Mouse (Mus musculus) layer of hippocampus, adult 9-10 months (tissue): ENCODE results near the gene Ppp1r13b.

Experiments used
- DNase-seq: peaks from one replicate; pipeline ENCODE4 v3.0.0; 2022; ENCODE audit warnings: low spot score

The Ppp1r13b gene

GRCm38 (mm10) chr12:111878213-111878612 is 29.7 kb downstream of the Ppp1r13b start:
- DNase-seq = peak; percentile 54

- no peak for DNase-seq
These were observed 32.4 kb downstream of the Ppp1r13b start for GRCm38 (mm10) chr12:111875499-111875898.

- no peak for DNase-seq
These were observed 33.2 kb downstream of the Ppp1r13b start for GRCm38 (mm10) chr12:111874601-111875140.

GRCm38 (mm10) chr12:111872079-111872478 is 35.8 kb downstream of the Ppp1r13b start:
- no peak for DNase-seq

- no peak for DNase-seq
These were observed 37.1 kb downstream of the Ppp1r13b start for GRCm38 (mm10) chr12:111870811-111871210.

GRCm38 (mm10) chr12:111869806-111870205 is 38.1 kb downstream of the Ppp1r13b start:
- no peak for DNase-seq

- DNase-seq = no peak
These were observed 43.6 kb downstream of the Ppp1r13b start for GRCm38 (mm10) chr12:111864206-111864824.

- DNase-seq = no peak
These were observed 52.5 kb downstream of the Ppp1r13b start for GRCm38 (mm10) chr12:111855448-111855847.

- DNase-seq = no peak
These were observed 54.4 kb downstream of the Ppp1r13b start for GRCm38 (mm10) chr12:111853546-111853945.

- DNase-seq = no peak
These were observed 54.9 kb downstream of the Ppp1r13b start for GRCm38 (mm10) chr12:111853011-111853436.

- DNase-seq = no peak
These were observed 56.2 kb downstream of the Ppp1r13b start for GRCm38 (mm10) chr12:111851745-111852144.

- no peak for DNase-seq
These were observed 56.7 kb downstream of the Ppp1r13b start for GRCm38 (mm10) chr12:111851235-111851634.

GRCm38 (mm10) chr12:111848300-111848798 is 59.6 kb downstream of the Ppp1r13b start:
- no peak for DNase-seq

GRCm38 (mm10) chr12:111846815-111847214 is 61.1 kb downstream of the Ppp1r13b start:
- no peak for DNase-seq

- DNase-seq = no peak
These were observed 62.0 kb downstream of the Ppp1r13b start for GRCm38 (mm10) chr12:111845953-111846352.

- no peak for DNase-seq
These were observed 64.4 kb downstream of the Ppp1r13b start for GRCm38 (mm10) chr12:111843470-111843869.

- no peak for DNase-seq
These were observed 65.1 kb downstream of the Ppp1r13b start for GRCm38 (mm10) chr12:111842565-111843433.

- no peak for DNase-seq
These were observed 74.5 kb downstream of the Ppp1r13b start for GRCm38 (mm10) chr12:111833457-111833856.

- no peak for DNase-seq
These were observed 75.3 kb downstream of the Ppp1r13b start for GRCm38 (mm10) chr12:111832643-111833042.

GRCm38 (mm10) chr12:111830375-111830774 is 77.5 kb downstream of the Ppp1r13b start:
- DNase-seq = no peak

- DNase-seq = no peak
These were observed 78.0 kb downstream of the Ppp1r13b start for GRCm38 (mm10) chr12:111829954-111830353.

GRCm38 (mm10) chr12:111829447-111829846 is 78.5 kb downstream of the Ppp1r13b start:
- DNase-seq = no peak

GRCm38 (mm10) chr12:111827556-111827955 is 80.4 kb downstream of the Ppp1r13b start:
- no peak for DNase-seq
